Mouse (Mus musculus) right cerebral cortex, adult 2 months (tissue): ENCODE results near the gene Ano3.
"Not testable (repeated sequence)": the region's sequence is repeated elsewhere in the genome, so short reads cannot be mapped to it uniquely, and the experiment has no call there.

Experiments used
- DNase-seq, 2 experiments: peaks; one replicate each; pipeline ENCODE4 v3.0.0; 2021 to 2022; ENCODE audit warnings: low spot score in 2 of 2

Ano3 gene

DNA sequence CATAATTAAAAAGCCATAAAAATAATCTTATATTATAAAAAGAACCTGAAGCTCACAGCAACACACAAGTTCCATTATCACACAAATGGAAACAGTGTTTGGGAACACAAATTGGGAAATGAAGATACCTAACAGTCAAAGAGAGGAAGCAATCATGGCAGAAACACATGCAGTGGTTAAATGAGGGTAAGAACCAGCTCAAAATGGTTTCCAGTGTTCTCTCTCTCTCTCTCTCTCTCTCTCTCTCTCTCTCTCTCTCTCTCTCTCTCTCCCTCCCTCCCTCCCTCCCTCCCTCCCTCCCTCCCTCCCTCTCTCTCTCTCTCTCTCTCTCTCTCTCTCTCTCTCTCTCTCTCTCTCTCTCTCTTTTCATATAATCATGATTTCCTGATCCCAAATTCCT, at the start of gene Ano3:
Ano3 (minus strand) TSS at position 101 of the 400 bp plus-strand sequence.
- not testable (repeated sequence) for DNase-seq

DNA sequence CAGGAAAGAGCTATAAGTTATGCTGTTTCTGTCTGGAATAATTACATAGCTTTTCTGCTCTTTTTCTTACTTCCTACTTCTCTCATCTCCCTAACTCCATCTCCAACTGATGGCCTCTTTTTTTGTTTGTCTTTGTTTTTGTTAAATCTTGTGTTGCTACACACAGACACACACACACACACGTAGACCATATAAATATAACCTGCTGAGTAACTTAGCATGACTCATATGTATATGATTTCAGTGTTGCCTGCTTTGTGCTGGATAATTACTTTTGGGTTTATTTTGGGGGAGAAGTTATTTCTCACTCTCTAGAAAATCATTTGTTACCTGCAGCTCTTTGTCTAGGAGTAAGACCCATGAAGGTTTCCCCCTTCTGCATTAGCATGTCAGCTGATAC, 39.3 kb upstream of the Ano3 start:
- no peak for DNase-seq

DNA sequence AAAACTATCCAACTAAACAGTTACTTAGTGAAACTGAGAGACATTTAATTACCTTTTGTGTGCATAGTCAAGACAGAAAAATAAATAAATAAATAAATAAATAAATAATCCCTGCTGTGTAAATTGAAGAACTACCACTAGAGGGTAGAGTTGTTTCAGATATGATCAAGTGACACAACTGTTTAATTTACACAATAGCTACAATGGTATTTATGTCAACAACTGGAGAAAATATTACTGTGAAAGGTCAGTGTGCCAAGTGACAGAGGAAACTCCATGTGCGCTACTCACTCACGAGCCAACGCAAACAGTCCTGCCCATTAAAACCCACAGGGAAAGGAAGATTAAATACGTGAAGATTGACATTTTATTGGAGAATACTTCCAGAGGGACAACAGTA, 38.8 kb upstream of the Ano3 start:
- no peak for DNase-seq

- no peak for DNase-seq
Observed at GRCm38 (mm10) chr2:110985853-110986271, 35.1 kb upstream of the Ano3 start.

DNA sequence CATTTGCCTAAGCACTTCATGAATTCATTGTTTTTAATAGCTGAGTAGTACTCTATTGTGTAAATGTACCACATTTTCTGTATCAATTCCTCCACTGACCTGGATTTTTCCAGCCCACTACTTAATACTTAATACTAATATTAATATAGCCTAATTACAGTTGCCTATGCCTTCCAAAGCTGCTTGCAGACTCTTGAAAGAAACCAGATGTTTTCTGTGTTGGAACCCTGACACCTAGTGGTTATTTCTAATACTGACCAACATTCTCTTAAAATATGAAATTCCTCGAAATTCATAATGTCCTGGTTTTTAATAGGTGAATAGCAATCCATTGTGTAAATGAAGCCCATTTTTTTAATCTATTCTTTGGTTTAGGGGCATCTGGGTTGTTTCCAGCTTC, 31.0 kb upstream of the Ano3 start:
- DNase-seq, result no peak

GRCm38 (mm10) chr2:110979610-110980009, 28.9 kb upstream of the Ano3 start:
- DNase-seq, result no peak

DNA sequence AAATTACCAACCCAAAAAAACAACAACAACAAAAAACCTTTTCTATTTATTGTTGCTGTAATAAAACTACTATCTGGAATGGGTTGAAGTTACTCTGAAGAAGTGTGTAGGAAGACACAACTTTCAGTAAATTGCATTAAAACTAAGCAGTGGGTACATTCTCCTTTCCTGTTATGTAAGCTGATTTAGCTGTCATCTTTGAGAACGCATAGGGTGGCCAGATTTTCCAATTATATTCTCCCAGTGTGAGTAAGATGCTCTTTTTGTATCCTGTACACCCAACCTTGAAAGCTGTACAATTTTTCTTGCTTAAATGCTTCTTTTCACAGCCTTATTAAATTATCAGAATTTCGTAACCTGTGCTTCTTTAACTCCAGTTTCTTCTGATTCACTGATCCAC, 26.1 kb upstream of the Ano3 start:
- DNase-seq, result no peak

DNA sequence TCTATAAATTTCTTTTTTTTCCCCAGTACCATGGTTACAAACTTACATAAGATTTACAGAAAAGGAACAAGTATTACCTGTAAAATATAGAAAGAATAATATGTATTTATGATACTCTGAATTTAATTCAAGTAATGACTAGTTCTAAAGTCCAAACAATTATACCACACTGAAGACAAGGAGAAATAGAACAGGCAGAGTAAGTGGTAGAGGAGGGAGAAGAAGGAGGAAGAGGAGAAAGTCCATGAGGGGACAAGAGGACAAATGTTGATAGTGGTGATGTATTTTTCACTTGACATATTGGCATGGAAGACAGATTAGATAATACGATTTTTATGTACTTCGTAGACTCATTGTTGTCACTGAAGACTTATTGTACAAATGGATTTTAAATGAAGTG, 19.4 kb upstream of the Ano3 start:
- no peak for DNase-seq

DNA sequence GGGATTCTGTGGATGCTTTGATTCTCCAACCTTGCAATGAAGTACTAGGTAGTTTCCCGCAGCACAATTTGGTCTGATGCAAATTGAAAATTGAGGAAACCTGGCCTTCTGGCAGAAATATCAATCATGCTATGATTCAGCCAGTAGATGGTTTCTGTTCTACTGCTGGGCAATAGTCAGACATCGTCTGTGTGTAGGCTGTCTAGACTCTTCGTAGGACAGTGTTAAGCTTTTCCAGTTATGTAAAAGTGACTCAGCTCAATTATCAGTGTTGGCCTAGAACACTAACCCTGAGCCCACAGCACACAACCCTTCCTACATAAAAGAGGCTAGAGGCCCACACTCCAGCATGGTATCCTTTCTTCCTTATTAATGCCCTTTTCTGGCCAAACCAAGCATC, 14.7 kb upstream of the Ano3 start:
- DNase-seq, result no peak

DNA sequence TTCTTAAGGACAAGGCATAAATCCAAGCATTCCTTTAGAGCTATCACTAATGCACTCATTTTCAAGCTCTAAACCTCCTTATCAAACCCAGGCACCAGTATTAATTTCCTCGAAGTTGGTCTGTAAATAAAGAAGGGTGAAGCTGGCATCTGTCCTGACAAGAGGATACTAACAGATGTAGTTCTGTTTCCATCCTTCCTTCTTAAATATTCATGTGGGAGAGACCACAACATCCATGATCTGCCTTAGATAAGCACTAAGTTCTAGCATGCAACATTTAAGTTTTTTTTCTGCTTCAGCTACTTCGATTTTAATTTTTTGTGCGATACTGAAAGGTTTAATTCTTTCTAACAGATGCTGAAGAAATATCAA, 305 bp downstream of the Ano3 start:
- DNase-seq, result no peak

DNA sequence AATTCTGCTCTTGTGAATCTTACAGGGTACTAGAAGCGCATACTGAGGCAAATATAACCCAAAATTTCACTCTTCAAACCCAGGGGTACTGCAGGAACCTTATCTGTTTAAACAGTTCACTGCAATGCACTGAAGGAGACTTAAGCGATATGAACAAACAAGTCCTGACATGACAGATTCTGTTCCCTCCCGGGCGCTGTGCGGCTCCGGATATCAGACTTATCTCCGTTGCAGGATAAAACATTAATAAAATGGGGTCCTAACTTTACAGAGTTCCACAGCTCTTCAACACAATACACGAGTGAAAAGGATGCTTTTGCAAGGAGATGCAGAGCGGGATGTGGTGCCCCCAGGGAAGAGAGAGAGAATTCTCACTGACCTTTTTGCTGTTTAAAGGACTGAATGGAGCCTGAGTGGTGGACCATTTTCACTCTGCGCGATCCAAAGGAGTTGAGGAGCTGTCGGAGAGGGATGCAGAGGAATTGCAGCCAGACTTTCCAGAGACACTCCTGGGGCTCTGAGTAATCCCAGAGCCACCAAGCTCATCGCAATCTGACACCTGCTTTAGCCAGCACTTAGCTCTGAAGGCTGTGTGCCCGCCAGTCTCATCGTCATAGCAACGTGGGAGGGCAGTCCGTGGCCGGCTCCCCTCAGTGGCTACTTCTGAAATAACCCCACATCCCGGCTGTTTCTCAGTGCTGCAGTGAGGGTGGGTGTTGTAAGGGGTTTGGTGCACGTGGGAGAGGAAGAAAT, 868 bp downstream of the Ano3 start:
- peak; percentile 72 to 76 for DNase-seq

GRCm38 (mm10) chr2:110945171-110945570, 5.6 kb downstream of the Ano3 start:
- peak in 1 of 2 experiments; percentile 13 for DNase-seq

- DNase-seq, result no peak
Observed at GRCm38 (mm10) chr2:110935691-110936090, 15.0 kb downstream of the Ano3 start.

- DNase-seq, result peak in 1 of 2 experiments; percentile 21
Observed at GRCm38 (mm10) chr2:110929126-110929525, 21.6 kb downstream of the Ano3 start.

DNA sequence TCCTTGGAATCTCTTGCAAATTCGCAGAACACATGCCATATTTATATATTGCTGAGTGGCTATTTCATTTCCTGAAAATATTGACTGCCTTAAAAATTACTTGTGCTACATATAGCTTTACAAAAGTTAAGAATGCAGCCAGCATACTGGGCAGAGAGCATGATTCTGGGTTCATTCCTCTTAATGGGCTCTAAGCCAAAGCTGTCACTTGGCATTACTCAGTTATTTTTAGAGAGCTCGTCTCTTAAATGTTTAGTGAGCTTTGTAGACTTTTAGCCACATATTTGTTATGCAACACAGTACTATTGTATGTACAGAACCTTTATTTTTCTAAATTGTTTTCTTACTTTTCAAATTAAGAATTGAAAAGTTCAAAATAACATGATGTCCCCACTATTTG, 41.2 kb downstream of the Ano3 start:
- DNase-seq, result no peak

- DNase-seq, result no peak
Observed at GRCm38 (mm10) chr2:110906473-110906872, 44.2 kb downstream of the Ano3 start.

DNA sequence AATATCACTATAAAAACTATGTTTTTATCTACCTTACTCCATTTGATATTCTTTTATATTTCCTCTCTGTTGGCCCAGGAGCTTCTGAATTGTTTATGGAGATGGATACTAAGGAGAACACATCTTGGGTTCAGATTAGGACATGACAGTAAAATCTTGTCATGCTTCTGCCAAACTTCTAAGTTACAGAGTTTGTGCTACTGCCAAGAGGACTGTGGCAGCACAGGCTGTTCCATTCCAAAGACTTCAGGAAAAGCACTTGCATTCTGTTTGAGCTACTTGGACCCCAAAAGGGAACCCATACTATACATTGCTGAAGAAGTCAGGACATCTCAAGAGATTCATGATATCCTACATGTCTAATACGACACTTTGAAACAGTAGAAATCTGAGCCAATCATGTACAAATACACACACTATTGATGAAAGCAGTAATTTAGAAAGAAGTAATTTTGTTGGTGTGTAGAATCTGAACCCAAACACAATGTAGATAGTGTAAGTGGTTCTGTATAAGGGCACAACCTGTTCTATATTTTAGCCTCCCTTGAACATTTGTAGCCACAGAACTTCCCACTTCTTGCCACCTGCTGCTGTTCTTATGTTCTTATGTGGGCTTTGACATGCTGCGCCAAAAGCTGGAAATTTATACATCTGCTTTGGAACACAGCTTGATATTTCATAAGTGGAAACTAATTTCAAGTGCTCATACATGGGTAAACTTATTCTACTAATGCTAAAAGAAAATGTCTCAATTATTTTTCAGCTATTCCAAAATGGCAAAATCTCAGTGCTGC, 54.0 kb downstream of the Ano3 start:
- no peak for DNase-seq

GRCm38 (mm10) chr2:110871650-110872049, 79.1 kb downstream of the Ano3 start:
- DNase-seq, result no peak

GRCm38 (mm10) chr2:110865584-110865983, 85.1 kb downstream of the Ano3 start:
- no peak for DNase-seq

GRCm38 (mm10) chr2:110863376-110863775, 87.3 kb downstream of the Ano3 start:
- no peak for DNase-seq

GRCm38 (mm10) chr2:110839559-110840243, 111.0 kb downstream of the Ano3 start:
- no peak for DNase-seq

DNA sequence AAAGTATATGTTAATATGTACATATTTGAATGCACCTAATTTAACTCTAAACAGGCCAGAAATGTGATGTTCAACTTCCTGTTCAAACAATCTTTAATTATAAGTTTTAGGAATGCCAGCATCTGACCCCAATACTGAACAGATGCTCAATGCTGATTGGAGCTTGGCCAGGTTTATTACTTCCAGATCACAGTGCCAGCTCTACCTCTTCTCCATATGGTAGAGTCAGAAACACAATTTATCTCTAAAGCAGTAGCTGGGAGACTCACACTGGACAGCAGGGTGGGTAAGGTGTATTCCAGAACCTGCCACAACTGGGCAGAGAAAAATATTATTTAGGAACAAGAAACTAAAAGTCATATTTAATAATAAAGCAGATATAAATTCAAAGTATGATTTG, 134.5 kb downstream of the Ano3 start:
- DNase-seq, result no peak

DNA sequence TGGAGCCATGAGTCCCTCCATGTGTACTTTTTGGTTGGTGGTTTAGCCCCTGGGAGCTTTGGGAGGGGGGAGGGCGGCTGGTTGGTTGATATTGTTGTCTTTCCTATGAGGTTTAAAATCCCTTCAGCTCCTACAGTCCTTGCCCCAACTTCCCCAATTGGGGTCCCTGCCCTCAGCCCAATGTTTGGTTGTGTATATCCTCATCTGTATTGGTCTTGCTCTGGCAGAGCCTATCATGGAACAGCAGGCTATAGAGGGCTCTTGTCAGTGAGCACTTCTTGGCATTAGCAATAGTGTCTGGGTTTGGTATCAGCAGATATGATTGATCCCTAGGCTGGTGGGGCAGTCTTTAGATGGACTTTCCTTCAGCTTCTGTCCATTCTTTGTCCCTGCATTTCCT, 135.8 kb downstream of the Ano3 start:
- no peak for DNase-seq
